Mouse (Mus musculus): ENCODE measurements around the gene A430078G23Rik. TPM values are rescaled to one million over a fixed set of nuclear protein-coding genes. Genes with fewer than 3 reads are reported as not detected.
"Not testable (repeated sequence)": the region's sequence is repeated elsewhere in the genome, so short reads cannot be mapped to it uniquely, and the experiment has no call there.

The A430078G23Rik gene
- total RNA-seq (2022), result 1 to 10 TPM in 1 of 4 experiments, under 1 TPM in 3; 0.19 to 1.5 (median 0.33) TPM

GRCm38 (mm10) chr8:3353189-3353810 is at the start of gene A430078G23Rik:
TSS of gene A430078G23Rik (plus strand) at chr8:3353415.
- no peak for DNase-seq (ENCODE audit: low spot score)

- DNase-seq (ENCODE audit: low spot score), result not testable (repeated sequence)
Measured at GRCm38 (mm10) chr8:3308205-3308800, 44.9 kb upstream of the A430078G23Rik start.

- DNase-seq (ENCODE audit: low spot score), result no peak
Measured at GRCm38 (mm10) chr8:3309636-3310035, 43.6 kb upstream of the A430078G23Rik start.

- no peak for DNase-seq (ENCODE audit: low spot score)
Measured at GRCm38 (mm10) chr8:3311482-3311881, 41.7 kb upstream of the A430078G23Rik start.

GRCm38 (mm10) chr8:3313417-3313816 is 39.8 kb upstream of the A430078G23Rik start:
- DNase-seq (ENCODE audit: low spot score), result not testable (repeated sequence)

- DNase-seq (ENCODE audit: low spot score), result peak; percentile 28
Measured at GRCm38 (mm10) chr8:3313843-3314242, 39.4 kb upstream of the A430078G23Rik start.

GRCm38 (mm10) chr8:3314345-3314744 is 38.9 kb upstream of the A430078G23Rik start:
- DNase-seq (ENCODE audit: low spot score), result no peak

GRCm38 (mm10) chr8:3316585-3316984 is 36.6 kb upstream of the A430078G23Rik start:
- DNase-seq (ENCODE audit: low spot score), result no peak

- not testable (repeated sequence) for DNase-seq (ENCODE audit: low spot score)
Measured at GRCm38 (mm10) chr8:3319267-3319666, 33.9 kb upstream of the A430078G23Rik start.

GRCm38 (mm10) chr8:3324253-3324652 is 29.0 kb upstream of the A430078G23Rik start:
- DNase-seq (ENCODE audit: low spot score), result no peak

GRCm38 (mm10) chr8:3327056-3327455 is 26.2 kb upstream of the A430078G23Rik start:
- no peak for DNase-seq (ENCODE audit: low spot score)

GRCm38 (mm10) chr8:3327538-3328245 is 25.5 kb upstream of the A430078G23Rik start:
- no peak for DNase-seq (ENCODE audit: low spot score)

- DNase-seq (ENCODE audit: low spot score), result peak; percentile 62
Measured at GRCm38 (mm10) chr8:3330662-3331061, 22.6 kb upstream of the A430078G23Rik start.

GRCm38 (mm10) chr8:3331692-3332091 is 21.5 kb upstream of the A430078G23Rik start:
- no peak for DNase-seq (ENCODE audit: low spot score)

GRCm38 (mm10) chr8:3335881-3336280 is 17.3 kb upstream of the A430078G23Rik start:
- DNase-seq (ENCODE audit: low spot score), result no peak

GRCm38 (mm10) chr8:3336658-3337524 is 16.3 kb upstream of the A430078G23Rik start:
- no peak for DNase-seq (ENCODE audit: low spot score)

GRCm38 (mm10) chr8:3337525-3337824 is 15.7 kb upstream of the A430078G23Rik start:
- DNase-seq (ENCODE audit: low spot score), result not testable (repeated sequence)

- DNase-seq (ENCODE audit: low spot score), result no peak
Measured at GRCm38 (mm10) chr8:3337971-3338370, 15.2 kb upstream of the A430078G23Rik start.

GRCm38 (mm10) chr8:3340711-3341110 is 12.5 kb upstream of the A430078G23Rik start:
- not testable (repeated sequence) for DNase-seq (ENCODE audit: low spot score)

- no peak for DNase-seq (ENCODE audit: low spot score)
Measured at GRCm38 (mm10) chr8:3345337-3345736, 7.9 kb upstream of the A430078G23Rik start.

GRCm38 (mm10) chr8:3346691-3347413 is 6.4 kb upstream of the A430078G23Rik start:
- DNase-seq (ENCODE audit: low spot score), result no peak
